Mouse (Mus musculus) heart, adult 9 months (tissue): ENCODE measurements around the gene Elf1.

ENCODE experiments used
- DNase-seq, 2 experiments: peaks; one replicate each; pipeline ENCODE4 v3.0.0; 2022; ENCODE audit warnings: low spot score in 2 of 2

Elf1 gene

GRCm38 (mm10) chr14:79489150-79489549 is 8.2 kb downstream of the Elf1 start:
- no peak for DNase-seq

- DNase-seq: no peak
Observed at GRCm38 (mm10) chr14:79490246-79490645, 9.3 kb downstream of the Elf1 start.

- DNase-seq: no peak
Observed at GRCm38 (mm10) chr14:79494349-79494748, 13.4 kb downstream of the Elf1 start.

- no peak for DNase-seq
Observed at GRCm38 (mm10) chr14:79499326-79499725, 18.3 kb downstream of the Elf1 start.

GRCm38 (mm10) chr14:79500756-79501155 is 19.8 kb downstream of the Elf1 start:
- DNase-seq: no peak

- peak in 1 of 2 experiments; percentile 33 for DNase-seq
Observed at GRCm38 (mm10) chr14:79503371-79504075, 22.5 kb downstream of the Elf1 start.

- no peak for DNase-seq
Observed at GRCm38 (mm10) chr14:79504246-79505006, 23.4 kb downstream of the Elf1 start.

GRCm38 (mm10) chr14:79506207-79506606 is 25.2 kb downstream of the Elf1 start:
- no peak for DNase-seq

GRCm38 (mm10) chr14:79507846-79508245 is 26.9 kb downstream of the Elf1 start:
- no peak for DNase-seq

GRCm38 (mm10) chr14:79508662-79509305 is 27.8 kb downstream of the Elf1 start:
- no peak for DNase-seq

GRCm38 (mm10) chr14:79511521-79511920 is 30.5 kb downstream of the Elf1 start:
- DNase-seq: peak in 1 of 2 experiments; percentile 63

GRCm38 (mm10) chr14:79513951-79514350 is 33.0 kb downstream of the Elf1 start:
- no peak for DNase-seq

GRCm38 (mm10) chr14:79515100-79515499 is 34.1 kb downstream of the Elf1 start:
- DNase-seq: no peak

- peak; percentile 27 to 31 for DNase-seq
Observed at GRCm38 (mm10) chr14:79515511-79516242, 34.7 kb downstream of the Elf1 start.

- no peak for DNase-seq
Observed at GRCm38 (mm10) chr14:79516243-79516610, 35.2 kb downstream of the Elf1 start.

- no peak for DNase-seq
Observed at GRCm38 (mm10) chr14:79516751-79517150, 35.8 kb downstream of the Elf1 start.

- no peak for DNase-seq
Observed at GRCm38 (mm10) chr14:79517185-79517740, 36.3 kb downstream of the Elf1 start.

- DNase-seq: no peak
Observed at GRCm38 (mm10) chr14:79518123-79518522, 37.1 kb downstream of the Elf1 start.

GRCm38 (mm10) chr14:79518761-79519662 is 38.0 kb downstream of the Elf1 start:
- peak in 1 of 2 experiments; percentile 28 for DNase-seq

- DNase-seq: no peak
Observed at GRCm38 (mm10) chr14:79519663-79519975, 38.6 kb downstream of the Elf1 start.

GRCm38 (mm10) chr14:79520612-79521011 is 39.6 kb downstream of the Elf1 start:
- DNase-seq: no peak
